Comparison of ENCODE assay signal across 22 mouse cellular contexts in genomic region chr9:29550107-29550506, GRCm38 (mm10).
"Had no signal": no experiment of that assay in that cellular context is flagged by ENCODE, and none has a peak within 500 bp of the region (broad histone marks: within the 10 kb centered on the region; RNA-seq: fewer than 3 reads in every experiment).

No protein-coding gene starts in this region.

- H3K27me3 ChIP-seq: limb, embryonic 13.5 days; liver, embryonic 12.5 days; liver, embryonic 15.5 days; lung, embryonic 15.5 days; megakaryocyte, embryonic 14.5 days; midbrain, embryonic 13.5 days; neural tube, embryonic 13.5 days; stomach, embryonic 15.5 days had no signal

- ATAC-seq: liver, embryonic 12.5 days; midbrain, embryonic 13.5 days; midbrain, embryonic 16.5 days had no signal

- H3K4me3 ChIP-seq: limb, embryonic 10.5 days; limb, embryonic 13.5 days; liver, embryonic 12.5 days; liver, embryonic 15.5 days; lung, embryonic 15.5 days; megakaryocyte, embryonic 14.5 days; midbrain, embryonic 10.5 days; midbrain, embryonic 13.5 days; myocyte; neural tube, embryonic 13.5 days; stomach, embryonic 15.5 days had no signal

- H3K4me1 ChIP-seq: limb, embryonic 10.5 days; limb, embryonic 13.5 days; liver, embryonic 12.5 days; liver, embryonic 15.5 days; lung, embryonic 15.5 days; megakaryocyte, embryonic 14.5 days; midbrain, embryonic 10.5 days; neural tube, embryonic 13.5 days; stomach, embryonic 15.5 days had no signal

- H3K27ac ChIP-seq: limb, embryonic 10.5 days; limb, embryonic 13.5 days; liver, embryonic 12.5 days; liver, embryonic 15.5 days; lung, embryonic 15.5 days; midbrain, embryonic 10.5 days; midbrain, embryonic 13.5 days; neural tube, embryonic 13.5 days; stomach, embryonic 15.5 days had no signal

- DNase-seq: kidney, postnatal 14 days; kidney, postnatal 4 days; liver; lung, adult 18-20 months; lung, postnatal 10 days; lung, postnatal 36 days; retina, postnatal 1 day; right cerebral cortex, postnatal 25 days; spleen, adult 18-20 months; thymus, postnatal 36 days had no signal
